Mouse (Mus musculus) cerebellum, postnatal 4 days (tissue): ENCODE measurements around the gene Rnf144a.
A peak's percentile ranks its signal among the peaks of the same experiment; 100 is the strongest.
"Not testable (repeated sequence)": the region's sequence is repeated elsewhere in the genome, so short reads cannot be mapped to it uniquely, and the experiment has no call there.

ENCODE experiments used
- DNase-seq, 2 experiments: peaks; one replicate each; pipeline ENCODE4 v3.0.0; 2022; ENCODE audit warnings: low spot score in 2 of 2, mixed read lengths in 1 of 2

Rnf144a gene

DNA sequence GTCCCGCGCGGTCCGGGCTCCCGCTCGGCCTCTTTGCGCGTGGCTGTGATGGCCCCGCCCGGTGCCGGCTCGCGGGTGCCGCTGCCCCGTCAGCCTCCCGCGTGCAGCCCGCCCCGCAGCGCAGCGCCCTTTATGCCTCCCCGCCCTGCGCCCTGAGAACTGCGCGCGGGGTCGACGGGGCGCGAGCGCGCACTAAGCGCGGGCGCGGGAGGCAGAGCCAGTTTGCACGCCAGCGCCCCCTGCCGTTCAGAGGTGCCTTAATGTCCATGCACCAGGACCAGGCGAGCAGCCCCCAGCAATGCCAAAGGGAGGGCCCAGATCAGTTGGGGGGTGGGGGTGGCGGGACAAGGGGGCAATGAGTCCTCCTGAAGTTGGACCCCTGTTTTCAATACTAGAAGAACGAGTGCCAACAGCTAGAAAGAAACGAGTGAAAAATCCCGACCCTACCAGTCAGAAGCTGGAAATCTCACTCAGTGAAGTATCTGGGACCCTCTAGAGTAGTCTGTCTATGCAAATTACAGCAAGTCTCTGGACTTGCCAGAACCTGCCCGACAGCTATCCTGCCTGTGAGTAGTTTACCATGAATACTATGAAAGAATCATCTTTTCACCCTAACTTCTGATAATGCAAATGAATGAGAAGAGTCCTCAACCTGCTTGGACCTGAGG, at the start of gene Rnf144a:
Rnf144a (minus strand) TSS at position 151 of the 668 bp plus-strand sequence.
- DNase-seq: peak; percentile 97

- DNase-seq: no peak
Observed at GRCm38 (mm10) chr12:26460091-26460490, 45.0 kb upstream of the Rnf144a start.

GRCm38 (mm10) chr12:26456028-26456698, 41.1 kb upstream of the Rnf144a start, which contains the start of gene Rsad2:
Gene Rsad2, minus strand, starts transcription at chr12:26456452.
- peak in 1 of 2 experiments; percentile 15 for DNase-seq

DNA sequence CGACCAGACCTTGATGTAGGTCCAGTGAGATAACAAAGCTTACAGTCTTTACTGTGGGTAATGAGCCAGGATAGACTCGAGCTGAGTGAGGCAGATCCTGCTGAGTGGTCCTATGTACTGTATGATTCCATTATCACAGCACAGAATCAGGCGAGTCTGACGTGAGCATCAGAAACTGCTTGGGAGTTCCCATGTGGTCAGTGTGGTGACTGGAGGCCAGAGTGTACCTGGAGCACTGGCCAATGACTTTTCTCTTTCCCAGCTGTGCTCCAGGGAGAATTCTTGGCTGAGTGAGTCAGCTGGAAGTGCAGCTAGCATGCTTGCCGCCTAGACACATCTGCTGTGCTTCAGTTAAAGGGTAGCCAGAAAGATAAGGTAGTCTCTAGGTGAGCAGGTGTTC, 39.6 kb upstream of the Rnf144a start:
- no peak for DNase-seq

- DNase-seq: no peak
Observed at GRCm38 (mm10) chr12:26452951-26453350, 37.9 kb upstream of the Rnf144a start.

- no peak for DNase-seq
Observed at GRCm38 (mm10) chr12:26451150-26451549, 36.1 kb upstream of the Rnf144a start.

DNA sequence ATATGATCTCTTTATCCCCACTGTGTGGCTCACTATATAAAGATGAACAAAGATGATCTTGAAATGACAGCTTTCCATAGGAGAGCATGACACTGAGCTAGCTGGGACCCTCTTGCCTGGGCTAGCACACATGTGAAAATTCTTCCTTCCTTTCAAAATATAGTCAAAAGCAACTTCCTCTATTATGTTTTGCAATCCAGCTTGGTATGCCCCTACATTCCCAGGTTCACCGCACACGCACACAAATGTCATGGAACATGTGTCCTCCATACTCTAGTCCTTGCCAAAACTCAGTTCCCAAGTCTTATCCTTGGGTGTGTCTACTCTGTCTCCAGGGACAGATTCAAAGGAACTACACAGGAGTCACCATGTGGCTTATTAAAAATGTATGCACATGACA, 34.4 kb upstream of the Rnf144a start:
- DNase-seq: no peak

GRCm38 (mm10) chr12:26446377-26447045, 31.5 kb upstream of the Rnf144a start:
- DNase-seq: no peak

DNA sequence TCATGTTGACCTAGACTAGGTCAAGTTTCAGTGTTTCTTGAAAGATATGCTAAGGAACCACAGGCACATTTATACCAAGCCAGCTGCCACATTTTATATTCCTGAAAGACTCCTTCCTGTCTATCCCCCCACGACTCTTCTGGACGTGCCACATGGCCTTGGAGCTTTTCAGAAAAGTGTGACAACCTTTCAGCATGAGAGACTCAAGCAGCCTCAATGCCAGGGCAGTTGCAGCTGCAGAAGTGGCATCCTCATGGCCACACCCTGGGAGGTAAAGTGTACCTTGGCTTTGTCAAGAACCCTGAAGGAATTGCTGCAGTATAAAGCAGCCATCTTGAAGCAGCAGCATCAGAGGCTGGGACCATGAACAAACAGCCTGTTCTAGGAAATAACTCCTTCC, 29.5 kb upstream of the Rnf144a start:
- DNase-seq: no peak

DNA sequence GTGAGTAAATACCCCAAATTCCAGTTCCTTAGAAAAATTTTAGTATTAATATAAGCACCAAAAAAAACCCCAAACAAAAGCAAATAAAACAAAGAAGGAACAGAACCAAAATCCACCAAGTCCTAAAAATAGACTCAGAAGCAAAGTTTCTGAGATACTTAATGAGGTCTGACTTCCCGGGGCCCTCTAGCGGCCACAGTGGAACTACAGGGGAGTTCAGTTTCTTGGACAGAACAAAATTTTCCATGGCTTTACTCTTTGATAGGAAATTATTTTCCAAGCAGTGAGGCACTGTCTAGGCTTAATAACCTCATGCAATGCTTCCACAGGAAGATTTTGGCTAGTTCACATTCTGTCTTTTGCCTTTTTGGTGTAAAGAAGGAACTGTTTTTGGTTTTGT, 29.0 kb upstream of the Rnf144a start:
- peak; percentile 56 to 75 for DNase-seq

GRCm38 (mm10) chr12:26439366-26439765, 24.3 kb upstream of the Rnf144a start:
- DNase-seq: no peak

DNA sequence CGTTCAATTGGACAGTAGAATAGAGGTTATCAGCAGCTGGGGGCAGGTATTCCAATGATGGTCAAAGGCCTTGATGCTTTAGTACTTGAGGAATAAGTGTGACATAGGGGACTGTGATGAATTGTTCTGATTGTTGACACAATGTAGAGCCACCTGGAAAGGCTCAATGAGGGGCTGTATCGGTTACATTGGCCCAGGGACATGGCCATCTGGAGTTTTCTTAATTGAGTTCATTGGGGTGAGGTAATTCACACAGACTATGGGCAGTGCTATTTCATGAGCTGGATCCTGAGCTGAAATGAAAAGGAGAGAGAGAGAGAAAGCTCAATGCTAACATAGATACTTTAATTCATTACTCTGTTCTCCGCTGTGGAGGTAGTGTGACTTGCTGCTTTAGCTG, 22.9 kb upstream of the Rnf144a start:
- DNase-seq: no peak

DNA sequence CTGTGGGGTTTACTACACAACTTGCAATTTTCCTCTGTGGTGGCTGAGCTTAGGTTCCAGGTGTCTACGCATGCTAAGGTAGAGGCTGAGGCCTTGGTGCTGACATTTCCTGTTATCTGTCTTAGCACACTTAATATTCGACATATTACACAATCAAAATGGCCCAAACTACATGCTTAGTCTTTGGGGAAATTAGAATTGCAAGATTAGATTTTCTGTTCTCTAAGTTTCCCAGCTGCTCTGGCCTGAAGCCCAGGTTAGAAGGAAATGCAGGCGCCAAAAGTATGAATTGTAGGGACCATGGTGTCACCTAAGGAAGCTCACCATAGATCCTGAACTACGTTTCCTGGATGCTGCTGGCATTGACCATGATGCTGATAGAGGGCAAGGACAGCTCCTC, 21.3 kb upstream of the Rnf144a start:
- DNase-seq: no peak

DNA sequence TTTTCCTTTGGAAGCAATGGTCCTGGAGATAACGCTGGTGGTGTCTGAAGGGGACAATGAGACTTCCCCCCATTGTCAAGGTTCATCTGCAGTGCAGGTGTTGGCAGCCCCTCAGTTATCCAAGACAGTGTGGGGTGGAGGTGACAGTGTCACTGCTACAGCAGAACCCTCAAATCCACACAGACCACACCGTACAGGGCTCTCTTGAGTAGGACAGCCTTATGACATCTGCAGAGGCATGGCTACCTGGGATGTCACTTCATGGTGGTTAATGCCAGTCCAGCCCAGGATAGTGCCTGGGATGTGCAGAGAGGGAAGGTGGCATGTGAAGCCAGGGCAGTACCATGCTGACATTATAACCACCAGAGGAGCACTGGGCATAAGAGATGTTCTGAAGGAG, 13.7 kb upstream of the Rnf144a start:
- DNase-seq: not testable (repeated sequence)

GRCm38 (mm10) chr12:26424841-26425240, 9.8 kb upstream of the Rnf144a start:
- DNase-seq: no peak

GRCm38 (mm10) chr12:26418322-26418721, 3.3 kb upstream of the Rnf144a start:
- DNase-seq: no peak

- no peak for DNase-seq
Observed at GRCm38 (mm10) chr12:26416636-26417295, 1.7 kb upstream of the Rnf144a start.

DNA sequence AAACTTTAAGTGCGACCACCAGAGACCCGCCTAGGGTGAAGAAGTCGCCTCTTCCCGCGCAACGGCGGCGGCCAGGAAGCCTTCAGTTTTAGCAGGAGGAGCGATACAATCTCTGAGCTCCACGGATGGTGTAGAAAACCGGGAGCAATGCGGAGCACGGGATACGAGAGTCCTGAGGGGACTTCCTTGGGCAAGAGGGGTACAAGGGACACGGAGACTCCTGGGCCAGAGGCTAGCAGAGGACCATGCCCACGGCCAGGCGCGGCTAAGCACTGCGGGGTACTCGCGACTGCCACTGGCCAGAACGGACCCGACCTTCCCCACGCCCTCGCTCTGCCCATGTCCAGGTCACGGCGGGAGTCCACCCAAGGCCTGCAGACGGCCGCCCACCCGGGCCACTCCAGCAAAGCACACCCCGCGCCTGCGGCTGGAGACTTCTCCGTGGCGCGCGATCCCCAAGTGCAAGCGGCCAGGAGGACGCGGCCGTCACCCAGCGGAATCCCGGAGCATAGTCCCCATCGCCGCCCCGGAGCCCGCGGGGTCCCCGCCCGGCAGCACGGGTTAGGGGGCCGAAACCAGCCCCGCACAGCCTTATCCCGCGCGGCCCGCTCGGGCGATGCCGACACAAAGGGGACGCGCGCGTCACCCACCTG, 477 bp downstream of the Rnf144a start:
- DNase-seq: peak in 1 of 2 experiments; percentile 43

DNA sequence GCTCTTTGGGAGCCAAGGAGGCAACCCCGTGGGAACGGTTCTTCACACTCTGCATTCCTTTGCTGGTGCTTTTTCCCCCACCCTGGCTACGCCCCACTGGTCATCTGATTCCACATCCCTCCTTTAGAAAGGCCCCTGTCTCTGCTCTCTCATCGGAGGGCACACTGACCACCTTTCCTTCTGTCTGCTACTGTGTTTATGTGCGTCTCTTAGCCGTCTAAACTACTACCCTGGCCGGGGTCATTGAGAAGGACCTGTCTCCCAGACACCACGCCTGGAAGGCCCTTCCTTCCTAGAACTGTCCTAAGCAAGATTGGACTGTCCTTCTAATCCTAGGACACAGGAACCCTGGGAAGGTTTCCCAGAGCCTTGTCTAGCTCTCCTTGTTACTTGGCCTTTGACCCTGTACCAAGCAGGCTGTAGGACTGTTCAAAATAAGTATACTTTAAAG, 1.1 kb downstream of the Rnf144a start:
- DNase-seq: no peak

DNA sequence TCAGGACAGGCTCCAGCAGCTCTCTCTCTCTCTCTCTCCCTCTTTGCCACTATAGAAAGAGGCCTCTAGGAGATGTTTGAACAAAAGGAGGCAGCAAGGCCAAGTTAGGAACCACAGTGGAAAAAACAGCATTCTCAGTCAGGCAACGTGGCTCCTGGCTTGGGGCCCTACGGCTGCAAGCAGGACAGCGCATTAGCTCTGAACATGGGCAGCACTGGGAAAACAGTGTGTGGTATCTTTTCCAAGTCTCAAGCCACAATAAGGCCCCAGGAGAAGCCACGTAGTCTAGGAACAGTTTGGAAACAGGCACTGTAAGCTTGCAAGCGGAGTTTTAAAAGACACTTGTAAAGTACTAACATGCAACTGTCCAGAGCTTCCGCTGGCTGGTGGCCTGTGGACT, 2.3 kb downstream of the Rnf144a start:
- DNase-seq: no peak

DNA sequence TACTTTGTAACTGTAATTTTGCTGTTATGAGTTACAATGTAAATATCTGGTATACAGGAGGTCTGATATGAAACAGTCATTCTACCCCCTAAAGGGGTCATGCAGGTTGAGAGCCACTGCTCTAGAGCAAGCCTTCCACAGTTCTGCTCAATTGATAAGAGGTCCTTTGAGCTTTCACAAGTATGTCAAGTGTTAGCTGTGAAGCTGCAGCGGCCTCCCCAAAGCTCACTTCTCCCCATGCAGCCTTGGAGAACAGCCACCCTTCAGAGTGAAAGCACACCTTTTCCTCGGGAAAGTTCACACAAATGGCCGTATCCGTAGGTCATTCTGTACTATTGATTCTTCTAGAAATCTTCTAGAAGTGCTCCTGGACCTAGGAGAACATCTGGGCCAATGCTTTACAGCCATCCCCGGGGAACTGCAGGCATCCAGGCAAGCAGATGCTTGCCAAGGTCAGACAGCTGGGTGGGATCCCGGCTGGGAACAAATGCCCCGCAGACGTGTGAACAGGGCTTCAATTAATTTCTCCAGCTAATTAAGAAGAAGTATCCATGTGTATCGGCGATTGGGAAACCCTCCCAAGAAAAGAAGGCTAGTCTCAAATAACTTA, 3.1 kb downstream of the Rnf144a start:
- no peak for DNase-seq
